Mouse (Mus musculus): Measurements from ENCODE around the gene Sct.

DNA sequence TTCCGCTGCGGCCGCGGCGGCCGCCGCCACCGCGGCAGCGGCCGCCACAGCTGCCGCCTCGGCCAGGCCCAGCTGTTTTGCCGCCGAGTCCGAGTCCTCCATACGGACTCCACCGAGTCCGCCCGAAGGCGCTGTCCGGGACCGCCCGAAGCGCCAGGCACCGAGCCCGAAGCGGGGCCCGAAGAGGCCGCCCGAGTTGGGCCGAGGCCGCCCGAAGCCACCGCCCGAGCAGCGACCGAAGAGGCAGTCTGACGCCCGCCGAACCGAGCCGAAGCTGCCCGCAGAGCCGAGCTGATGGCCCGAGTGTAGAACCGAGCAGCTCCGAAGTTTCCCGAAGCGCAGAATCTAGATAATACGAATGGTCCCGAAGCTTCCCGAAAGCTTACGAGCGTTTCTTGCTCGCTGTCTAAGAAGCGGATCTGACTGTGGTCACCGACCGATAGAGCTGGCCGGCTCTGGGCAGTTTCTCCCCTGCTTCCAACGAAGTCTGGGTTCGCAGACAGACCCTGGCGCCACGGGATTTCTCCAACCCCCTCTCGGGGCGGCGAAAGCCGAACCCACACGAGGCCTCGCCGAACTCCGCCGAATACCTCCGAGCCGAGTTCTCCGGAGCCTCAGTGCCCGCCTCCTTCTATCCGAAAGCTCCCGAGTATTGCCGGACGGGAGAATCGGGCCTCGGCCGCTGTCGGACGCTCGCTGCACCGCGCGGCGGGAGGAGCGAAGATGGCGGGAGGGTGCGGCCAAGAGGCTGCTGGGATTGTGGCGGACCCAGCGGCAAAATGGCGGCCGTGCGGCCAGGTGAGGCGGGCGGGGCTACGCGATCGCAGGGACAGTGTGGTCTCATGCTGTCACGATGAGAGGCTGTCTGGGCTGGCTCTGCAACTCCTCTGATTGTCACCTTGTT lies 48.8 kb upstream of the Sct start, which contains the start of the genes Deaf1 and Tmem80:
- no peak for TF ChIP-seq CTCF (IDR thresholded peaks at IDR 0.05; ENCODE audit: control insufficient read depth, insufficient read depth, low read length)
- peak; percentile 99 for TF ChIP-seq POLR2A (IDR thresholded peaks at IDR 0.05; ENCODE audit: borderline replicate concordance, control insufficient read depth, low read depth, low read length)

Measured in bone marrow, adult 2 months (tissue).